Mouse (Mus musculus) gonadal fat pad, adult 2 months (tissue): ENCODE data around the gene Gstm4. TPM values are rescaled to one million over a fixed set of nuclear protein-coding genes. Genes with fewer than 3 reads are reported as not detected.

ENCODE experiments used
- DNase-seq: peaks from one replicate; pipeline ENCODE4 v3.0.0-alpha.2; 2012; ENCODE audit warnings: low read depth
- polyA plus RNA-seq: library from polyadenylated mRNA; depleted of rRNA; stranded (reverse); fragments of >200 nt; gene quantifications from 2 replicates; pipeline ENCODE4 v1.2.3, GENCODE M21; 2012; rRNA removed

Gene Gstm4
- polyA plus RNA-seq: 55.6 and 65.3 TPM in 2 replicates

DNA sequence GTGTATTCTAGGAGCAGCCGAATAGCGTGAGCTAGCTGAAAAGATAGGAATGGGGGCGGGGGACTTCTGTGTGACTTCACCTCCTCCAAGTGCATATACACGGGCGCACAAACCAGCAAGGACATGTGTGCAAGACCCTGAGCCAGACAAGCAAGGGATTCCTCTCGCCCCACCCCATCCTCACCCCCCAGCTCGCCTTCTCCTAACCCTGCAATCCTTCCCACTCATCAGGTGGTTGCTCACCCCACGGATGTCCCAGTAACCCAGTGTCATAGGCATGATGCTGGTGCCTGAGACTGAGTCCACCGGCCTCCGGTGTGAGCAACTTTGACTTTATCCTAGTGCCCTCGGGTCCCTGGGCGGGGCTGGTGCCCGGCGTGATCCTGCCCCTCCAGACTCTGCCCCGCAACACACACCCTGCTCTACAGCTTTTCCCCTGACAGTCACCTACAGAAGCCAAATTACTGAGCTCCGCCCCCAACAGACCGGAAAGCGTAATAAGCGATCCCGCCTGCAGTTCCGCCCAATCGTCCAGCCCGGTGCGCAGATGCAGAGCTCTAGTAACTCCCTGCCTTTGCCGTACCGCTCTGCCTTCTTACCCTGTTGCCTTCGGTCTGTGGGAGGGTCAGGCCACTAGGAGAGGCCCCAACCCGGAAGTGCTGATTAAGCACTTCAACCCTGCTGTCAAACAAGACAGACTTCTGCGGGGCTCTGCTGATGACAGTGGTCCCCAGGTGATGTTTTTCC lies at the start of gene Gstm4:
Gene Gstm4 (minus strand): TSS at position 501 of the 747 bp plus-strand sequence.
- no peak for DNase-seq

DNA sequence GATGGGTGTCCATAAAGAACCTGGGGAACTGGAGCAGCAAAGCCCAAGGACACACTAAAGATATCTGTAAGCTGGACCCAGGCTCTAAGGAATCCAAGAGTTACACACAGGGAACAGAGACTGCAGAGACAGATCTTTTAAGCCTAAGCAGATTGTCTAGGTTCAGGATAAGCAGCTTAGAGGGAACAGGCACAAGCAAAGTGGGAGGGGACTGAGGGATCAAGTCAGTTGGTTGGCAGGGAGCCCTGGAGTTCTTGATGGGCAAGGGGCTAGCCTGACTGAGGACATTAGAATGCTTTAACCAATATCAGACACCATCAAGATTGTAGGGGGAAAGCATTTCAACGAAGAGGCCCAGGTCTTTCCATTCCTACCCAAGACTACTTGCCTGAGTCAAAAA lies 49.5 kb upstream of the Gstm4 start:
- no peak for DNase-seq

DNA sequence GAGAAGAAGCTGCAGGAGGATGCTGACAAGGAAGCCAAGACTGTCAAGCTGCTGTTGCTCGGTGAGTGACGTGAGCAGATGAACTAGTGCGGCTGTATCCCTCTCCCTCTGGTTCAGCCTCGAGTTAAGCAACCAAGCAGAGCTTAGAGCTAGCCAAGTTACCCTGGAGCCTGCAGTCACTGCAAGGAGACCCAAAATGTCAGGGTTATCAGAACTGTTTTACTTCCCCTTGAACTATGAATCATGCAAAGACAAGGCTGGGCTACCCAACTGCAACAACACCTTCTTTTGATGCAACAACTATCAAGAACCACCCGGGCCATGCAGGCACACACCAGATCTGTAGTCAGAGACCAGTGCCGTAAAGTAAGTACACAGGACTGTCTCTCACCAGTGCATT lies 48.6 kb upstream of the Gstm4 start:
- no peak for DNase-seq

DNA sequence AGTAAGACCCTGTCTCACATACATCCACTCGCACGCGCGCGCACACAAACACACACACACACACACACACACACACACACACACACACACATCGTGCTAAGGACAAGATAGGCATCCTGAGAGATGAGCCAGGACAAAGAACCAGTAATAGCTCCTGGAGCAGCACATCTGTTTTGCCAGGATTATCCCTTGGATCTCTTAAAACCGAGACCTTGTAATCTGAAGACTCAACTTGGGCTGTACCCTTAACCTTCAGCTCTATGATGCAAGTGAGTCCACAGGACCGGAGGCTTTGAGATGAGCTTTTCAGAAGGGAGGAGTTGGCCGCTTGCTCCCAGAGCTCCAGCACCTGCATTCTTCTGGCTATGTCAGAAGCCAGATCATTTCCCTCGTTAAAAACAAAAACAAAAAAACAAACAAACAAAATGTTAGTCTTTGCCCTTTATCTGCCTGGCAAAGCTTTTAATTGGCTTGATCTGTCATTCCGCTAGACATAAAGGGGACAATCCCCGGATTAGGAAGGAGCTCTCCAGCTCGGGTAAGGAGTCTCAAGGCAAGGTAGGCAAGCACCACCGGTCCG lies 47.9 kb upstream of the Gstm4 start, which contains the start of gene Gnat2:
Gene Gnat2 (plus strand): TSS at position 254 of the 580 bp plus-strand sequence.
- no peak for DNase-seq

DNA sequence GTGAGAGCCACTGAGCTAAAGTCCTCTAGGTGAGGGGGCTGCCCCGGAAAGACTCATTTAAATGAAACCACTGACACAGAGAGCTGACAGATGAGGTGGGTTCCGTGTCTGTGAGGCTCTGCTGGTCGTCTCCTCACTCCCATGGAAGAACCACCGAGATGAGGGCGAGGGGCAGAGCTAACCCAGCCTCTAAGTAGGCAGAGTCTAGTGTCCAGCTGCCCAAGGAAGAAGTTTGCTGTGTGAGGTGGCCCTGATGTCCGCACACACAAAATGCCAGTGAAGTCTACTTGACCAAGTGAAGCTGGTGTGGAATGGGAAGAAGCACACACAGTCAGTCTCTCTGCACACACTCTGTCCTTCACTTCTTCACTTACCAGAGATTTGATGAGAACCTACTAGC lies 47.3 kb upstream of the Gstm4 start:
- no peak for DNase-seq

DNA sequence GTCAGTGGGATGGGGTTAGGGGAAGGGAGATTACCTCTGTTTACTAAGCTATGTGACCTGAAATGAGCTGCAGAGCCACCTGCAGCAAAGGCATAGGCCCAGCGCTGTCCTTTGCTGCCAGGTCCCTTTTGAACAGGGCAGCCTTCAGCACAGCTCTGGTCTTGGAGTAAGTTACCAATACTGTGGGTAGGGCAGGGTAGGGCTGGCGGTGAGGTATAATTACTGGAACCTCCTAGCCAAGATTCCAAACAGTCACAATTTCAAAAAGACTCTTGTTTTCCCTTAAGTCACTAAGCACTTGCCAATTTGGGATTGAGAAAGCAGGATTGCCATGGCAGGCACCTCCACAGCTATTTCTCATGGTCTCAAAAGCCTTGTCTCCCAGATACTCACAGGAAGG lies 45.9 kb upstream of the Gstm4 start:
- no peak for DNase-seq

DNA sequence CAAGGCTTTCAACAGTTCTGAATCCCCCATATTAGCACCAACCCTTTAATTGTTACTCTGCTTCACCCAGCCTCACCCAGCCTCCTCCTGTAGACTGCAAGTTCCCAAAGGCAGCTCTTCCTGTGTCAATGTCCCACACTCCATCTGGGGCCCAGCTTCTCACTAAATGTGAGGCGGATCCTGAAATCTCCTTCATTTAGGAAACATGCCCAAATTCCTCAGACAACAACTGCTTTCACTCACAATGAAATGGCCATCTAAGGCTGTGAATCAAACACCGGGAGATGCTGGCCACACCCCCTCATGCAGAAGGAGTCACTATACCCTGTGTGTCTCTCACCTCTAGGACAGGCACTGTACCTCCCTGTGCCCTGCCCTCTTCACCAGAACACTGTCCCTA lies 45.2 kb upstream of the Gstm4 start:
- DNase-seq: no peak

DNA sequence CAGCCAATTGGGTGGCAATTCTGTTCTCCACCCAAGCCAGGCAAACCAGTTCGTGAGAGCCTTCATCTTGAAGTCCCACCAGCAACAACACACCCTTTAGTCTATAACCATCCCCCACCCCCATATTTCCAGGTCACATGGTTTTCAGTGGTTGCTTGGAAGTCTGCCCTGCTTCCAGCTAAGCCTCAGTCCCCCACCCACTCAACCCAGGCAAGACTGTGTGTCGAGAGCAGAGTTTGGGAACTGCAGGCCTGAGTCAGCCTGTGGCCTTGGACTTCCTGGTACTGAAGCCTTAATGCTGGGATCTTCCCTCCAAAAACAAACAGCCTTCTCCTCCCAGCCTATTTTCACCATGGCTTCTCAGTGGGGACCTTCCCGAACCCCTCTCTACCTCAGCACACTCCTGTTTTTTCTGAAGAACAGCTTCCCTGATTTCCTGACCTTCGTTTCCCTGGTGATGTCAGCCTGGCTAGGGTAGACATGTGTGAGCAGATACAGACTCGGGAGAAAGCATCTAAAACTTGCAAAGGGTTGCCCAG lies 44.2 kb upstream of the Gstm4 start:
- DNase-seq: no peak

DNA sequence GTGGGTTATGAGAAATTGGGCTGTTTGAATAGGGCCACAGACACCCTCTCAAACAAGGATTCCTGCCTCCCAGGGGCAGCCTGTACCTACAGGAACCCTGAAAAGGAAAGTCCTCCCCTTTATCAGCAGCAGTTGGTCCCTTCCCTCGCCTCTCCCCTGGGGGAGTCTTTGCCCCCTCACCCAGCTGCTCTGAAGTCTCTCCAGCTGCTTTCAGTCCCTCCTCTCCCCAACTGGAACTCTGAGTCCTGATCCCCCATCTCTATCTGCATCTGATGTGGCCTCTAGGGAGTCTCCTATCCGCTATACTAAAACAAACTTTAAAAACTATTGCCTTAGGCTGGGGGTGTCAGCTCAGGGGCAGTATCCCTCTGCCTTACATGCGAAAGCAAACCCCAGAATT lies 42.6 kb upstream of the Gstm4 start:
- no peak for DNase-seq

DNA sequence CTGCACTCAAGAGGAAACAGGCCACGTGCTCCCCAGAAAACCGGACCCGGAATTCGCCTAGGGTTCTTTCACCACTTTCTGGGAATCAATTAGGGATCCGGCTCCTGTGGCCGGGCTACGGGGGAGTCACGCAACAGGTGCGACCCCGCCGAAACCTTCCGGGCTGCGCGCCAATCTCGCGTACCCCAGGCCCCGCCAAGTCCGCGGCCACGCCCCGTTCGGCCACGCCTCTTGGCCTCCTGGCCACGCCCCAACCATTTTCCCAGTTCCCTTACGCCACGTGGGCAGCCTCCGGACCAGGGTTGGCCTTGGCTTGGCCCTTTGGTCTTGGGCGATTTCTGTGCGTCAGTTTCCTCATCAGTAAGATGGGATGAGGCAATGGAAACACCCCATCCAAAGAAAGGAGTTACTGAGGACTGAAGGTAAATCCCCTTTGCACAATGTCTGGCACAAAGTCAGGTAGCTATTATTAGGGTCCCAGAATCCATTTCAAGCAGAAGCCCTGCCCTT lies 41.8 kb upstream of the Gstm4 start, which contains the start of gene Ampd2:
Gene Ampd2 (minus strand): TSS at position 182 of the 510 bp plus-strand sequence.
- no peak for DNase-seq

DNA sequence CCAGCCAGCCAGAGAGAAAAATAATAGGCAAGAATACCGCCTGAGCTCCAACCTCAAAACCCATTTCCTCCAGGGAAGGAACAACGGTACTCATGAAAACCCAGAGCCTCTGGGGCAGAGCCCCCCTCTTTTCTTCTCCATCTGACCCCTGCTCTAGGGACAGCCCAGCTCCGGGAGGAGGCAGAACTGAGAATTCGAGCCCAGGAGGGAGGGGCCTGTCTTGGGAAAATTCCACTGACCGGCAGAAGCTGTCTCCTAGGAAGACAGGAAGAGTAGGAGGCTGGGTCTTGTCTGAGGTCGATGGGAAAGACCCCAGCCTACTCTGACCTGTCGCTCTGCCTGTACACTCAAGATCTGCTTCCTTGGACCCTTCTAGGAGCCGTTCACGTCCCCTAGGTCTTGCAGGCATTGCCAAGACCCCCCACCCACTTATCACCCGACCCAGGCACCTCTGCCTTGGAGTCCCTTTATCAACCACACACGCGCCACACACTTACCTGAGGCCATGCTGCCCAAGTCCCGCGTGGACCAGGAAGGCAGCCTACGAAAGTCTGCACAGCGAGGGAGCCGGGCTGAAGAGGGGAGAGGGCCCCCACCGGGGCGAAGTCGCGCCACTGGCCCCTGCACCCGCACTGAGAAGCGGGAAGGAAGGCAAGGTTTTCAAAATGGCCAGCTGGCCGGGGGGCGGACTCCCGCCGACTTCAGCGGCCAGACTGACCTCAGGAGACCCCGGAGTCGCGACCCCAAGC lies 41.2 kb upstream of the Gstm4 start:
- DNase-seq: no peak

DNA sequence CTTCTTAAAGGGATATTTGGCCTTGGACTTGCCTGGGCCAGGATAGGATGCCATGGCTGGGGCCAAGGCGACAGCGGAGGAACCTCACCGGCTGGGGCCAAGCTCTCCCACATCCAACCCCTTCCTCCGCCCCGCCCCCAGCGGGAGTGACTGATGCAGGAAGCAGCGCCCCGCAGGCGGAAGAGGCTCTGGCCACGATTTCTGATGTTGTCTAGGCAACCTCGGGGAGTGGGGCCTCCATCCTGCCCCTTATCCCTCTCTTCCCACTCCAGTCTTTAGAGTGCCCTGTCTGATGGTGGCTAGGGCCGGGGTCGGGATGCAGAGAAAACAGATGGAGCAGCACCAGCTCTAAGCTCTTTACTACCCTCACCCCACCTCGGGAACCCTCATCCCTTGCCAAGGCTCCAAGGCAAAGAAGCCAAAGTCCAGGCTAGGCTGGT lies 40.6 kb upstream of the Gstm4 start:
- DNase-seq: no peak

DNA sequence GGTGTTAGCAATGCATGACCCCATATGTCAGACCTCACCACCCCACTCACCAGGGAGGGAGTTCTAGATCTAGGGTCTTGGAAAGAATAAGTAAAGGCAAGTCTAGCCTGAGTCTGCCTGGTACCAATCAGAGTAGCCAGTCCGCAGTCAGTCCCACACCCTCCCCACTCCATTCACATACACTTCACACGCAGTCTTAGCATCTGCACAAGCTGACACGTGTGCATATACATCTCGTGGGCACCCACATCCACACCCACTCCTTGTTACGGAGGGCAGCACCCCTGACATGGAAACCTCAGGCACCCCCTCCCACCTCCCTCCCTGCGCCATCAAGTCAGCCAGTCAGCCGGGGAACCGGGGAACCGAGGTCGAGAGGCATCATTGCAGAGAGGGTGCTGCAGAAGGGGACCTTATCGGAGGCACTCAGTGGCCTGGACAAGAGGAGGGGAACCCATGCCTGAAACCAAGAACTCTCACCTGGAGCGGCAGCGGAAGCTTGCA lies 40.1 kb upstream of the Gstm4 start:
- no peak for DNase-seq

DNA sequence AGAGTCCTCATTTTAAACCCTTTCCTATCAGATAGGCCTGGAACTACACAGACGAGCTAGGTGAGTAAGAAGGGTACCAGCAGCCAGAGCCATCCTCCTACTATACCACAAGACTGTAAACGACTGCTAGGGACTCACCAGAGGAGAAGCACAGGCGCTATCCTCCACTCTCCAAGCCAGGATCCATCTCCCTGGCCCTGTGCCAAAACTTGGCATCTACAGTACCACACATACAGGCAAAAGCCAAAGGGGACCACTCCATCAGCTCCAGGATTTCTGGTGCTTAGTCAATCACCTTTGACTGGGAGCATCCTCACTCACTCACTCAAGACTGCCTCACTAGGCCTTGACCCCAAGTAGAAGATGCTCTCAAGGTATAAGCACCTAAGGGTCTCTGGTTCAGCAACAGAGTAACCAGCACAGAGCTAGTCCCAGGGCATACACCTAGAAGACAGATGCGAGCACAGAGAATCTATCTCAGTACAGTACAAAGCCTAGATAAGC lies 39.3 kb upstream of the Gstm4 start:
- DNase-seq: no peak

DNA sequence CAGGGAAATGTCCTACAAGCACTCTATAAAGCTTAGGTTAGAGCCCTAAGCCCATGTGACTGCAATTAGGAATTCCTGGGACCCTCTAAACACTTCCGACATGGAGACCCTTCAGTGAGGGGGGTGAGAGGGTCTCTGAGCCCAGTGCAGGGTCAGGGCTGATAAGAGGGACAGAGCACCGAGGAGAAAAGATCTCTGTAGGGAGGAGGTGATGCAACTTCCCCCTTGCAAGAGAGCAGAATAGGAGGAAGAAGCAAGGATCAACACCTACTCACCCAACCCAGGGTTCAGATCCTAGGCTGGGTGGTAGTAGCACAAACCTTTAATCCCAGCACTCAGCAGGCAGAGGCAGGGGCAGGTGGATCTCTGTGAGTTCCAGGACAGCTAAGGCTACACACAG lies 38.5 kb upstream of the Gstm4 start:
- DNase-seq: no peak

DNA sequence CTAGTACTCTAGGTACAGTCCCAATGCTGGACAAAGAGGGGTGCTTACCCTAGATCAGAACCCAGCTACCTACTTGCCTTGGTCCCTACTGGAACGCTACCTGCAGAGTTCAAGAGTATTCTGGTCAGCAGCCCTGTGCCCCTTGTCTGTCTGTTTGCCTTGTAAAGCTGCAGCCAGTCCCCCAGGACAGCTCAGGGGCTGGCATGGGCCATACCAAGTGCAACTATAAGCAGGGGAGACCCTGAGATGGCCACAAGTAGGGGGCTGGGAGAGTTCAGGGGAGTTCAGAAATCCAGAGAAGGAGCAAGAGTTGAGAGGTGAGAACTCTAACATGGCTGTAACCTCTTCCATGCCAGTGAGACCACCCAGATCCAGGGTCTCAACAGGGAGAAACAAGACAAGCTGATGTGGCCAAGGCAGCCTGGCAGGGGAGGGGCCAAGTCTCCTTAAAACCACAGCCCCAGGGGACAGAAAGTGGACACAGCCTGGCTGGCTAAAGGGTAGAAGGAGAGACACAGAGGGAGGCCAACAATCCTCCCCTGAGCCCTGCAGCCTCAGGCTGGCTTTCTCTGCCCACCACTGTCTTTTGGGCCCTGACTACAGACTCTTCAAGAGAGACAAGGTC lies 37.7 kb upstream of the Gstm4 start:
- no peak for DNase-seq

DNA sequence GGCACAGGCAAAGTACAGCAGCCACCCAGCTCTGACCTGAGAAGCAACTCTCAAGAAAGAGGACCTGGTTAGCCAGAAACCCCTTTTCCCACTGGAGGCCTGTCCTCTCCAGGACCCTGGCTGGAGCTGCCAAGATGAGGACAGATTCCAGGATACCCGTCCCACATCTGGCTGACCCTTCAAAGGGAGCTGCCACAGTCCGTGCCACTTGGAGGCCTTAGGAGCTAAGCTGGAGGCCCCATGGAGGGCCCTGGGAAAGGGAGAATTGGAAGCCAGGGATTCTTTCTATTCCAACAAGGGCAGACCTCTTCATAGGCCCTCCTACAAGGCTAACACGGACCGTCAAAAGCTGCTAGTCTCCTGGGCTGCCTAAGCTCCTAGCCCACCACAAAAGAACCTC lies 37.0 kb upstream of the Gstm4 start:
- no peak for DNase-seq

DNA sequence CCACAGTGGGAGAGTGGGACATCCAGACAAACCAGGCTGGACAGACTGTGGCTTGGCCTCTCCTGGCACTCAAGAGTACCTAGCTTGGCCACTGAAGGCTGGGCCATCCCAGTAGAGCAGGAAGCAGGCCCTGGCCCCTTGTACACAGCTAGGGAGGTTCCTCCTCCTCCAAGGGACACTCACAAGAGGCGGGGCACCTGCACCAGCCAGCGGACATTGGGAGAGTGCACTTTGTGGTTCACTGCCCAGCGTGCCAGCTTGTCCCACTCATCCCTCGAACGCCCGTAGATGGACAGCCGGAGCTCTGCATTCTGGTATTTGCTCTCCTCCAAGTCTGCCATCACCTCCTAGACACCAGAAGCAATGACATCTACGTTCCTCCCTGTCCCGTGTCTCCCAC lies 32.1 kb upstream of the Gstm4 start:
- no peak for DNase-seq

DNA sequence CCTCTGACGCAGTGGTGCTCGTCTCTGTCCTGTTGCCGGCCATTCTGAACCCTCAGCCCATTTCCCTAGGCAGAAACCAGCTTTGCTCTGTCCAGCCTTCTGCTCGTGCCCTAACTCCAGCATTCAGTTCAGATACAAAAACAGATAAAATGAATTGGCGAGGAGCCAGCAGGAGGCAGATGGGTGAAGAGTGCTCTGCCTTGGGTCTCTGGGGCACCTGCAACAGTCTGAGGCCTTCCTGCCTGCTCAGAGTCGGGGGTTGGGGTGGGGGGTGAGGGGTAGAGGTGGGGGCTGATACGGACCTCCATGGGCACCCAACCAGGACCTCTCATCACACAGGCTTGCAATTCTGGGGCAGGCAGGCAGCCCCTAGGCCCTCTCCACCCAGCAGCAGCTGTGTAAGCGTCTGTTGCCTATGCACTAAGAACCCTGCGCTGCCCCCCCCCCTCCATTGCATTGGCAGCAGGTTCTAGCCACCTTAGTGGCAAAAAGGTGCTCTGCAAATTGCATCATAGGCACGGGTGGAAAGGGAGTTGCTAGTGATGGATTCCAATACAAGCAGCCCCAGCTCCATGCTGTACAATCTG lies 28.4 kb upstream of the Gstm4 start:
- no peak for DNase-seq

DNA sequence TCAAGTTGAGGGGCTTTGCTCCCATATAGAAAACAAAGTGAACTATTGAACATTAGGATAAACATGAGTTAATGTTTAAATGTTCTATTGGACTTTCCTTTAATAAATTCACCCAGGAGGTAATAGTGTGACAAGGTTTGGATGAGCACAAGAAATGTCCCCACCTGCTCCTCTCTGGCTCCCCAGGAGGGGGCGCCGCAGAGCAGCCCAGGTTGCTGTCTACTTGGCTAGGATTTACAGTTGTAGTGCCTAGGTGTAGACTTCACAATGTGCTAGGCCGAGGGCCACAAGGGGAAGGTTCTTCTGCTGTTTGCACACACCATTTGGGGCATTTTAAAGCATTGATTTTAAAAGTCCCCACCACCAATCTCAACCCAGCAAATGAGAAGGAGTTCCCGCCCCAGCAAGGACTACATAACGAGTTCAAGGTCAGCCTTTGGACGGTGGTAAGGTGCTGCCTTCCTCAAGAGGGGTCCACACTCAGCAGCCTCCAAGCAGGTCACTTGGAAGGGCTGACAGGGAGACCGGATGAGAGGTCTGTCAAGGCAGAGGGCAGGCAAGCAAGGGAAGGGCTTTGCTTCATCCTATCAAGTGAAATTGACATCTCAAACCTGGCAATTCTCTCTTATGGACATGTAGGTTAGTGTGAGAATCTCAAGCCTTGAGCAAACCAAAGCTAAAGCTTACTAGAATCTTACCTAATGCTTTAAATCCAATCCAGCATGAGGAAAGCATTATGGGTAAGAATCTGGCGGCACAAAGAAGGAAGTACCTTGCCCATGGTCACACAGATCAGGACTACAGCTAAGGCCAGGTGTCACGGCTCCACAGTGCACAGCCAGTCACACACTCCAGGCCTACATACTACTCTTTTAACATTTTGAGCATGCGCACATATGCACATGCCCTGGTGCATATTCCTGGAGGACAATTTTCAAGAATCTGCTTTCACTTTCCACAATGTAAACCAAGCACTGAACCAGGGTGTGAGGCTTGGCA lies 25.9 kb upstream of the Gstm4 start:
- no peak for DNase-seq
